Mouse (Mus musculus): ENCODE results near the gene Asic3.

DNA sequence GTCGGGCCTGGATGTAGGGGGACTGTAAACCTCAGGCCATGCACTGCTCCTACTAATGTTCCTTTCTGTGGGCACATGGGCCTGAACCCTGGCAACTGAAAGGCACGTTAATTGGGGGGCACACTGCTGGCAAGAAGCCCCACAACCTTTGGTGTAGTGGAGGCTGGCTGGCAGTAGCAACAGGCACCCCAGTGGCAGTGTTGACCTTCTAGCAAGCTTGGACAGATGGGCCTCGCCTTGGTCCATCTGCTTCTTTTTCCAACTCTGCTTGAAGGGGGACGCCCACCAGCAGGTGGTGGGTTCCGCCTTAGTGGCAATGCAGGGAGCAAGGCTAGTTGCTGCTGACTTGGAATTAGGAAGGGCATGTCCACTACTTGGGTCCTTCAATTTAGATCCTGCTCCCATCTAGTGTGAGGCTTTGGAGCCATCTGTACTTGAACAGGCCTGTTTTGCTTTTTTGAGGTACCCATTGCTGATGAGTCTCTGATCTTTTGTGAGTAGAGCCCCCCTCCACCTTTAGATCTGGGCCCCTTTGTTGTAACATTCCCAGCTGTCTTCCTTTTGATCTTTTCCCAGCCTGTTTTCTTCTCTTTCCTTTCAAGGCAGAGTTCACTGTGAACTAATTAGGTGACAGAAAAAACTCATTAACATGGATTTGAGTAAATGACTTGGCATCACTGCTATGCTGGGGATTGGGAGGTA, 40.2 kb downstream of the Asic3 start:
- TF ChIP-seq GATA1 (IDR thresholded peaks at IDR 0.05; ENCODE audit: low read length) (no peak), TAL1 (IDR thresholded peaks at IDR 0.05; ENCODE audit: low read length) (no peak)

Measured in erythroblast, embryonic 14.5 days (primary cell).